Mouse (Mus musculus) hindbrain, embryonic 12.5 days (tissue): ENCODE measurements at regions not wholly inside any gene's neighbourhood (a gene's known extent, or its start where the extent isn't known, plus 50 kb on each side); places are given as distances from the start of the nearest gene placed in this dataset.

Experiments
- ATAC-seq: fragments of 200-750 bp; cut with Nextera tagmentation; 2 replicates; pipeline ENCODE4 v1.8.0; 2017; ENCODE audit warnings: moderate TSS enrichment; ENCODE audit not compliant: low FRiP score
- H3K27ac ChIP-seq: fragments of 300-500 bp; sonication (generic); 2 replicates; pipeline ENCODE4 v1.5.1; 2016; ENCODE audit warnings: mild to moderate bottlenecking
- H3K27me3 ChIP-seq: fragments of 300-500 bp; sonication (generic); 2 replicates; pipeline ENCODE4 v1.6.1; 2016; ENCODE audit warnings: mild to moderate bottlenecking
- H3K36me3 ChIP-seq: fragments of 300-500 bp; sonication (generic); 2 replicates; pipeline ENCODE4 v1.6.1; 2016; ENCODE audit warnings: mild to moderate bottlenecking
- H3K4me1 ChIP-seq: fragments of 300-500 bp; sonication (generic); 2 replicates; pipeline ENCODE4 v1.6.1; 2016
- H3K4me2 ChIP-seq: fragments of 300-500 bp; sonication (generic); replicated peaks from 2 replicates; pipeline ENCODE4 v1.6.1; 2016; ENCODE audit warnings: mild to moderate bottlenecking
- H3K4me3 ChIP-seq: fragments of 300-500 bp; sonication (generic); 2 replicates; pipeline ENCODE4 v1.5.1; 2016; ENCODE audit warnings: mild to moderate bottlenecking
- H3K9ac ChIP-seq: fragments of 300-500 bp; sonication (generic); 2 replicates; pipeline ENCODE4 v1.6.1; 2016; ENCODE audit warnings: mild to moderate bottlenecking, moderate library complexity
- H3K9me3 ChIP-seq: fragments of 300-500 bp; sonication (generic); replicated peaks from 2 replicates; pipeline ENCODE4 v1.6.1; 2016; ENCODE audit warnings: mild to moderate bottlenecking
- WGBS: fragments of 180-500 bp; shearing (Covaris S2); methylation state at CpG from one replicate; pipeline ENCODE4 v1.1.7; 2016; 5-methylcytosine and 5-hydroxymethylcytosine counted together

DNA sequence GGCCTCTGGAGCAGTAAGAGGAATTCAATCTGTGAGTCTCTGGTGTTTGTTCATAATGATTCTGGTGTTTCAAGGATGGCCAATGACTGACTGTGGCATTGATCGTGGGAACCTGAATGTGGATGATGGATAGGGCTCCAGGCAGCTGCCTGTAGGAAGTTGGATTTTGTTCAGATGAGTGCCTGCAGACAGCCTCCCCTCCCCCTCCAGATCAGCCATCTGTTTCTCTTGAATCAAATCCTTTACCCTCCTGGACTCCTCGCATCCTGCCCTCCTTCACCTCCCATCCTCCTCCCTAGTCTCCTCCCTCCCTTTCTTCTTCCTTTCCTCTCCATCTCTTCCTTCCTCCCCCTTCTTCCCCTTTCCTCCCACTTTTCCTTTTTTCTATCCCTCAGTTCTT lies 307.6 kb upstream of the Plxna2 start:
- Histone ChIP-seq H3K4me2 (no peak overlapping the region), H3K27me3 (no peaks in the 10 kb centered on the region), H3K9ac (no peak overlapping the region), H3K4me3 (no peak overlapping the region), H3K27ac (no peak overlapping the region), H3K4me1 (peaks cover 8% of the 10 kb centered on the region), H3K36me3 (no peaks in the 10 kb centered on the region), H3K9me3 (no peaks in the 10 kb centered on the region)
- ATAC-seq, result 0 out of 2 replicates have a peak, but pooled peaks have one; percentile 26
- 21% methylated on average over 2 of the region's 2 CpGs for WGBS

DNA sequence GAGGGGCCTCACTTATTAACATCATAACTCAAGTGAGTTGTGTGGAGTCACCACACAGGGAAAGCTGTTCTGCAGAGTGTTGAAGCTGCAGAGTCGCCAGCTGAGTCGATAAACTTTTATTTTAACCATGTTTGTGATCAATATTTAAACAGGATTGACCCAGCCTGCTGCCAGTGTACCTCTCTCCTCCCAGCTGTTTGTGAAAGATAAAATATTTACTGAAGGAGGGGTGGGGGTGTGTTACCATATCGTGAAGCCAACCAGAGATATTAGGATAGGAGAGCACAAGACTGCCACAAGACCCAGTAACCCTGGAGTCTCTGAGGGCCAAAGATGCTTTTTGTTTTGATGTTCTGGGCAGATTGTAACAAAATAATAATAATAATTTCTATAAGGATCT lies 309.4 kb upstream of the Plxna2 start:
- H3K4me2 ChIP-seq, result no peak overlapping the region
- H3K27ac ChIP-seq, result no peak overlapping the region
- peaks cover 8% of the 10 kb centered on the region for H3K4me1 ChIP-seq
- H3K4me3 ChIP-seq, result no peak overlapping the region
- H3K9me3 ChIP-seq, result no peaks in the 10 kb centered on the region
- 80% methylated on average over 3 of the region's 3 CpGs for WGBS
- ATAC-seq, result no peak
- 0 out of 2 replicates have a peak, but pooled peaks cover under 1% of the 10 kb centered on the region for H3K27me3 ChIP-seq
- H3K36me3 ChIP-seq, result no peaks in the 10 kb centered on the region
- no peak overlapping the region for H3K9ac ChIP-seq

GRCm38 (mm10) chr1:194303951-194304350 lies 314.1 kb upstream of the Plxna2 start:
- ATAC-seq, result no peak
- H3K9me3 ChIP-seq, result no peaks in the 10 kb centered on the region
- no peak overlapping the region for H3K9ac ChIP-seq
- no peaks in the 10 kb centered on the region for H3K36me3 ChIP-seq
- no peak overlapping the region for H3K4me2 ChIP-seq
- H3K27me3 ChIP-seq, result 0 out of 2 replicates have a peak, but pooled peaks cover 5% of the 10 kb centered on the region
- WGBS, result 74% methylated on average over 1 of the region's 1 CpGs
- no peak overlapping the region for H3K4me3 ChIP-seq
- H3K4me1 ChIP-seq, result no peaks in the 10 kb centered on the region
- H3K27ac ChIP-seq, result no peak overlapping the region

DNA sequence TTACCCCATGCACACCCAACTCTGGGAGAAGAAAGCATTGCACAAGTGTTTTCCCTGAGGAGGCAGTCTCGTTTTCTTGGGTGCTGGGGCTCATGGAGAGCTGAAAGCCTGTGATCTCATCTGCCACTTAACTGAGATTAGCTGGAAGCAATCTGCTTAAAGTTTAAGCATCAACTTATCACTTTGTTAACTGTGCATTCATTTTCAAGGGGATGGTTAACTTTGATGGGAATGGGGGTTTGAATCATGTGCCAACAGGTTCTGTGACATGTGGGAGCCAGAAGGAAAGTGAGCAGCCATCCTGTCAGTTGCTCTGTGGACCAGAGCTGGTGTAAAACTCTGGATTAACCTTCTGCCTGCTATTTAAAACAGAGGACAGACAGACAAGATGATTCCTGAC lies 315.2 kb upstream of the Plxna2 start:
- no peak for ATAC-seq
- Histone ChIP-seq H3K27me3 (0 out of 2 replicates have a peak, but pooled peaks cover 5% of the 10 kb centered on the region), H3K4me1 (no peaks in the 10 kb centered on the region), H3K4me3 (no peak overlapping the region), H3K4me2 (no peak overlapping the region), H3K9me3 (no peaks in the 10 kb centered on the region), H3K27ac (no peak overlapping the region), H3K9ac (no peak overlapping the region), H3K36me3 (no peaks in the 10 kb centered on the region)
- WGBS, result 50% methylated on average over 1 of the region's 1 CpGs

GRCm38 (mm10) chr1:194281941-194282340 lies 336.1 kb upstream of the Plxna2 start:
- H3K36me3 ChIP-seq, result no peaks in the 10 kb centered on the region
- H3K9ac ChIP-seq, result no peak overlapping the region
- no peaks in the 10 kb centered on the region for H3K9me3 ChIP-seq
- H3K27ac ChIP-seq, result no peak overlapping the region
- no peaks in the 10 kb centered on the region for H3K27me3 ChIP-seq
- H3K4me1 ChIP-seq, result no peaks in the 10 kb centered on the region
- WGBS, result 48% methylated on average over 3 of the region's 3 CpGs
- H3K4me2 ChIP-seq, result no peak overlapping the region
- no peak overlapping the region for H3K4me3 ChIP-seq
- no peak for ATAC-seq

GRCm38 (mm10) chr1:194268028-194268427 lies 350.0 kb upstream of the Plxna2 start:
- no peaks in the 10 kb centered on the region for H3K36me3 ChIP-seq
- ATAC-seq, result no peak
- H3K27me3 ChIP-seq, result no peaks in the 10 kb centered on the region

DNA sequence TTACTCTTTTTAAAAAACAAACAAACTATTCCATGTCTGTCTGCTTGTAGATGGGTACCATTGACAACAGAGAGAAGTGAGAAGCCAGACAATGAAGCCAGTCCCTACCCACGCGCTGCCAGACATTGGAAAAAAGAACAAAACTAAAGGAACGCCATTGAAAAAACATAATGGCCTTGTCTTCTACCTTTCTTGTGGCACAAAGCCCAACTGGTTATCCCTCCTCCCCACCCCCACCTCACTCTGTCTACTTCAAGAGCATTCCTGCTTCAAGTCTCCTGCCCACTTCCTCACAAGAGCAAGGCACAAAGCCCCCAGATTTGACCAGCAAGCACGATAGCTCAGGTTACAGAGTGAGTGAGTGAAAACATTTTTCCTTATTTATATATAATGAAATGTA lies 355.6 kb upstream of the Plxna2 start:
- Histone ChIP-seq H3K4me3 (no peak overlapping the region), H3K9ac (no peak overlapping the region), H3K36me3 (no peaks in the 10 kb centered on the region), H3K27ac (no peak overlapping the region), H3K9me3 (no peaks in the 10 kb centered on the region), H3K4me2 (no peak overlapping the region), H3K4me1 (peaks cover 3% of the 10 kb centered on the region), H3K27me3 (no peaks in the 10 kb centered on the region)
- no peak for ATAC-seq
- 33% methylated on average over 4 of the region's 4 CpGs for WGBS

More at GRCm38 (mm10) chr1:194268028-194268427, 350.0 kb upstream of the Plxna2 start:
- no peak overlapping the region for H3K4me2 ChIP-seq
- no peaks in the 10 kb centered on the region for H3K4me1 ChIP-seq
- no peaks in the 10 kb centered on the region for H3K9me3 ChIP-seq
- no peak overlapping the region for H3K9ac ChIP-seq
- H3K4me3 ChIP-seq, result no peak overlapping the region
- H3K27ac ChIP-seq, result no peak overlapping the region

- H3K9ac ChIP-seq, result no peak overlapping the region
- H3K9me3 ChIP-seq, result no peaks in the 10 kb centered on the region
- no peaks in the 10 kb centered on the region for H3K27me3 ChIP-seq
- no peak overlapping the region for H3K4me2 ChIP-seq
- H3K36me3 ChIP-seq, result no peaks in the 10 kb centered on the region
- 81% methylated on average over 3 of the region's 3 CpGs for WGBS
- no peak overlapping the region for H3K4me3 ChIP-seq
- no peak overlapping the region for H3K27ac ChIP-seq
- H3K4me1 ChIP-seq, result peaks cover 3% of the 10 kb centered on the region
- ATAC-seq, result no peak
Measured at GRCm38 (mm10) chr1:194259957-194260356, 358.1 kb upstream of the Plxna2 start.

GRCm38 (mm10) chr1:194244776-194245366 lies 373.1 kb upstream of the Plxna2 start:
- no peak; the same call in 1 of the 2 replicates for ATAC-seq
- Histone ChIP-seq H3K9ac (no peak overlapping the region), H3K27ac (no peak overlapping the region), H3K36me3 (no peaks in the 10 kb centered on the region), H3K4me2 (no peak overlapping the region), H3K4me1 (peaks cover 8% of the 10 kb centered on the region; the same call in 1 of the 2 replicates), H3K27me3 (no peaks in the 10 kb centered on the region), H3K4me3 (no peak overlapping the region), H3K9me3 (no peaks in the 10 kb centered on the region)
- WGBS, result 10% methylated on average over 1 of the region's 1 CpGs

GRCm38 (mm10) chr1:194241111-194241510 lies 376.9 kb upstream of the Plxna2 start:
- H3K9ac ChIP-seq, result no peak overlapping the region
- ATAC-seq, result no peak
- H3K27me3 ChIP-seq, result no peaks in the 10 kb centered on the region

GRCm38 (mm10) chr1:194231206-194231605 lies 386.8 kb upstream of the Plxna2 start:
- H3K27ac ChIP-seq, result peak overlapping the region; percentile 53

More at GRCm38 (mm10) chr1:194241111-194241510, 376.9 kb upstream of the Plxna2 start:
- Histone ChIP-seq H3K36me3 (no peaks in the 10 kb centered on the region), H3K9me3 (no peaks in the 10 kb centered on the region), H3K4me1 (peaks cover 8% of the 10 kb centered on the region; the same call in 1 of the 2 replicates), H3K4me2 (no peak overlapping the region), H3K27ac (no peak overlapping the region), H3K4me3 (no peak overlapping the region)

DNA sequence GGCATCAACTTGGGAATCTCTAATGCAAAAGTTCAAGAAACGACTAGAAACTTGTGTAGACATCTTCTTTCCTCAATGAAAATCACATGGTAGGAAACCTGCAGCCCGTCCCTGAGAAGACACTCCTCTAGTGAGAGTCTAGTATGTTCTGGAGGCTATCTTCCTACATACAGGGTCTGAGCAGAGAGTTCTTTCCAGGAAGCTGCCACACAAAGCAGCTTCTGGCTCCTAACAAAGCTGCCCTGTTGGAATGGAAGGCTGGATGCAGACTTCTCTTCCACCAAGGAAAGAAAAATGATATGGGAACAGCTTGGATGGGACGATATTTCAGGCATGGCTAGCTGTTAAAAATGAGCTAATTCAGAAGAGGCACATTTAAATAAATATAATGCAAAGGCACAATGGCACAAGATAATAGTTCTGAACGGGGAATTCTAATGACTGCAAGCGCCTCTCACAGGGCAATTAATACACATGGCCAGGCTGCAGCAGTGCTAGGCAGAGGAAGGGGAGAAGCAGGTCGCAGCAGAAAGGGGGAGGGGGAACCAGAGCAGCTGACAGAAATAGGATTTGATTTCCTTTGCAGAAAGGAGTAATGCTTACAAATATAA lies 391.4 kb upstream of the Plxna2 start:
- H3K4me1 ChIP-seq, result peaks cover 60% of the 10 kb centered on the region
- H3K9me3 ChIP-seq, result no peaks in the 10 kb centered on the region
- no peaks in the 10 kb centered on the region for H3K36me3 ChIP-seq
- WGBS, result 18% methylated on average over 6 of the region's 6 CpGs
- ATAC-seq, result peak; percentile 79
- H3K27me3 ChIP-seq, result no peaks in the 10 kb centered on the region
- no peak overlapping the region; the same call in 1 of the 2 replicates for H3K4me2 ChIP-seq
- H3K27ac ChIP-seq, result peak overlapping the region; percentile 89
- H3K9ac ChIP-seq, result no peak overlapping the region
- H3K4me3 ChIP-seq, result no peak overlapping the region

More at GRCm38 (mm10) chr1:194231206-194231605, 386.8 kb upstream of the Plxna2 start:
- Histone ChIP-seq H3K9ac (no peak overlapping the region), H3K27me3 (no peaks in the 10 kb centered on the region), H3K4me2 (no peak overlapping the region), H3K4me1 (peaks cover 35% of the 10 kb centered on the region), H3K9me3 (no peaks in the 10 kb centered on the region), H3K4me3 (no peak overlapping the region), H3K36me3 (no peaks in the 10 kb centered on the region)
- 41% methylated on average over 4 of the region's 4 CpGs for WGBS
- peak; percentile 68; the same call in 1 of the 2 replicates for ATAC-seq

DNA sequence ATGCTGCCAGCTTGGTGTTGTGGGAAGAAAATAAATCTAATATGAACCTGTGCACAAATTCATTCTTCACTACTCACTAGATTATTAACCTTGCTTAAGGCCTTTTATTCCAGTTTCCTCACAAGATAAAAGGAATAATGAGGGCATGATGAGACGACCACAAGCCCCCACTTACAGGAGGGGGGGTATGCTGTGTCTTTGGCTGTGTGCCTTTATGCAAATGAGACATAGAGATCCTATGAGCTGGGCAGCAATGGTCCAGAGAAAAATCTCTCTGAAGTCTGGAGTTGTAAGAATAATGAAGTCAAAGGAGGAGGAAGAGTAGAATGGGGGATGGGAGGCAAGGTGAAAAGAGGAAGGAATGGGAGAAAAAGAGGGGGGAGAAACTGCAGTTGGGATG lies 392.2 kb upstream of the Plxna2 start:
- Histone ChIP-seq H3K27me3 (no peaks in the 10 kb centered on the region), H3K27ac (peak overlapping the region; percentile 89), H3K36me3 (no peaks in the 10 kb centered on the region), H3K9ac (no peak overlapping the region), H3K4me1 (peaks cover 53% of the 10 kb centered on the region), H3K9me3 (no peaks in the 10 kb centered on the region), H3K4me3 (no peak overlapping the region), H3K4me2 (no peak overlapping the region)
- 13% methylated on average over 1 of the region's 1 CpGs for WGBS
- ATAC-seq, result no peak
